Mouse (Mus musculus): ENCODE results near the gene Dapk1.

DNA sequence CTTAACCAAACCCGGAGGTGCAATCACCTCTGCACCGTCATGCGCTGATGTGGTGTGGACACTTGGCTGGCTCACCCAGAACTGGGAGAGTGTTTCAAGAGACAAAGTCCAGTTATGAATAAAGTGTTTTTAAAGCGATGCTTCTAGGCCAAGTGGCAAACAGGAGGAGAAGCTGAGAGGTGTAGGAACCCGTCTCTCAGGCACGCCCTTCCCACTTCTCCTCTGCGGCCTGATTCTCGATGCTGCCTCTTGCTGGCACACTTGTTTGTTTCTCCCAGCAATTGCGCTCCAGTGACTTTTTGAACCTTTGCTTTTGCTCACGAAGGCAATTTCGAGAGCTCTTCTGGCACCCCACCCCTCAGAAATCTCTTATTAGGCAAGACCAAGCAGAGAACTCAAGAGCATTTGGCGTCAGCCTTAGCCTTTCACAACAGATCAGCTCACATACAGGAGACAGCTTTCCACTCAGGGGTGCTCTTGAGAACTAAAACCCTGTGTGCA is 100.0 kb downstream of the Dapk1 start:
- no peak for TF ChIP-seq CTCF (IDR thresholded peaks at IDR 0.05; ENCODE audit: low read depth)
- TF ChIP-seq EP300 (IDR thresholded peaks at IDR 0.05; ENCODE audit: low read depth), result no peak
